Mouse (Mus musculus): ENCODE measurements at regions not wholly inside any gene's neighbourhood (a gene's known extent, or its start where the extent isn't known, plus 50 kb on each side); places are given as distances from the start of the nearest gene placed in this dataset.

- no peak overlapping the region for H3K4me2 ChIP-seq (replicated peaks; ENCODE audit: low read depth, low read length)
- H3K9ac ChIP-seq (ENCODE audit: low read depth, low read length) = no peak overlapping the region
- H3K27ac ChIP-seq (ENCODE audit: low read depth, low read length) = no peak overlapping the region
- WGBS = 88% methylated on average over 8 of the region's 8 CpGs
- no peaks in the 10 kb centered on the region for H3K27me3 ChIP-seq (ENCODE audit: control insufficient read depth, insufficient read depth, low read length)
- ATAC-seq (ENCODE audit: low FRiP score, low TSS enrichment) = no peak
- no peaks in the 10 kb centered on the region for H3K9me3 ChIP-seq (ENCODE audit: control insufficient read depth, low read length)
- no peak overlapping the region for H3K4me3 ChIP-seq (ENCODE audit: low read length)
- H3K4me1 ChIP-seq (ENCODE audit: control insufficient read depth, insufficient read depth, low read length) = no peaks in the 10 kb centered on the region
- no peaks in the 10 kb centered on the region for H3K36me3 ChIP-seq (ENCODE audit: control insufficient read depth, insufficient read depth, low read length)
These were observed 106.7 kb upstream of the Spdl1 start for GRCm38 (mm10) chr11:34940151-34940550.

DNA sequence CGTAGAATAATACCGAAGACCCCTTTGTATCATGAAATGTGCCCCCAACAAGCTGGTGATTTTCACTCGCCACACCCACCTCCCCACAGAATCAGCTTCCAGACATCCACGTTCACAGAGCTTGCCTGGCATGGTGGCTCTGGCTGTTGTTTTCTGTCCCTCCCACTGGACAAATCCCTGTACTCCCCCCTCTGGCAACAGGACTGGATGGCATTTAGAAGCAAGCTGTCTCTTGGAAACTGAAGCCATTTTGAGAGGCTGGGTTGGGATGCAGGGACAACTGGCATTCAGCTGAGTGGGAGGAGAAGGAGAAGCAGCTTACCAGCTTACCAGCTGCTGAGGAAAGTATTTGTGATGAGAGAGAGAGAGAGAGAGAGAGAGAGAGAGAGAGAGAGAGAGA is 105.6 kb upstream of the Spdl1 start:
- H3K4me2 ChIP-seq (replicated peaks; ENCODE audit: low read depth, low read length) = no peak overlapping the region
- no peak overlapping the region for H3K4me3 ChIP-seq (ENCODE audit: low read length)
- no peak overlapping the region for H3K9ac ChIP-seq (ENCODE audit: low read depth, low read length)
- no peak overlapping the region for H3K27ac ChIP-seq (ENCODE audit: low read depth, low read length)
- no peaks in the 10 kb centered on the region for H3K27me3 ChIP-seq (ENCODE audit: control insufficient read depth, insufficient read depth, low read length)
- ATAC-seq (ENCODE audit: low FRiP score, low TSS enrichment) = no peak
- no peaks in the 10 kb centered on the region for H3K9me3 ChIP-seq (ENCODE audit: control insufficient read depth, low read length)
- no peaks in the 10 kb centered on the region for H3K4me1 ChIP-seq (ENCODE audit: control insufficient read depth, insufficient read depth, low read length)
- no peaks in the 10 kb centered on the region for H3K36me3 ChIP-seq (ENCODE audit: control insufficient read depth, insufficient read depth, low read length)
- 82% methylated on average over 4 of the region's 4 CpGs for WGBS

DNA sequence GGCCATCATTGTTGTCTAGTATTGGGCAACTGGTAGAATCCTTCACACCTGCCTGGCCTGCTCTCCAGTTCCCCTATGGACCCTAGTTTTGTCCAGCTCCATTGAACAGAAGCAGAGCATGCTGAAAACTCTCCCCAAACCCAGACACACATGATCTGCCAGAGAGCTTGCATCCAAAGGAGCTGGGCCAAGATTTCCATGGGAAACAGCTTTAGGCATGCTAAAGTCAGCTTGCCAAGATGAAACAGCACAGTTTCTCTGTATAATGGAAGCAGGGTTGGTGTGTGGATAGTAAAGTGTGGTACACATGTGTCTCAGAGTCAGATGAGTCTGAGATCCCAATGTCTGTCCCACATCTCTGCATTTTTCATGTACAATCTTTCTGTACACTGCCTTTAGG is 98.8 kb upstream of the Spdl1 start:
- H3K9ac ChIP-seq (ENCODE audit: low read depth, low read length) = no peak overlapping the region
- no peaks in the 10 kb centered on the region for H3K9me3 ChIP-seq (ENCODE audit: control insufficient read depth, low read length)
- H3K4me1 ChIP-seq (ENCODE audit: control insufficient read depth, insufficient read depth, low read length) = no peaks in the 10 kb centered on the region
- H3K27me3 ChIP-seq (ENCODE audit: control insufficient read depth, insufficient read depth, low read length) = no peaks in the 10 kb centered on the region
- H3K36me3 ChIP-seq (ENCODE audit: control insufficient read depth, insufficient read depth, low read length) = no peaks in the 10 kb centered on the region
- H3K4me2 ChIP-seq (replicated peaks; ENCODE audit: low read depth, low read length) = no peak overlapping the region
- ATAC-seq (ENCODE audit: low FRiP score, low TSS enrichment) = no peak
- H3K4me3 ChIP-seq (ENCODE audit: low read length) = no peak overlapping the region
- H3K27ac ChIP-seq (ENCODE audit: low read depth, low read length) = no peak overlapping the region

DNA sequence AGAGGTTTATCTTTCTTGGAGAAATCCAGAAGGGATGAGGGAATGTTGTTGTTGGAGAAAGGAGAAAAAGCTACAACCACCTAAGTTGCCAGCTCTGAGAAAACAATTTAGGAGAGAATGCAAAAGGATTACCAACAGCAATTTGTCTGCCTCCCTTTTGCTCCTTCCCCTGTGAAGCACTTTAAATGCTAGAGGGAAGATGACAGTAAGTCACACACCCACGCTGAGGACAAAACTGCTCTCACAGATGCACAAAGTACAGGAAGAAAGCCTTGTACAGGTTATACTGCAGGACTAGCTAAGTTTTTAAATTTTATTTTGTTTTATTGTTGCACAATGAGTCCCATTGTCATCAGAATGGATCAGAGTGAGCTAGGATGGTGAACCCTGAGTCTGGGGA is 83.7 kb upstream of the Spdl1 start:
- Histone ChIP-seq H3K4me1 (ENCODE audit: control insufficient read depth, insufficient read depth, low read length) (no peaks in the 10 kb centered on the region), H3K4me3 (ENCODE audit: low read length) (no peak overlapping the region), H3K4me2 (replicated peaks; ENCODE audit: low read depth, low read length) (no peak overlapping the region), H3K27me3 (ENCODE audit: control insufficient read depth, insufficient read depth, low read length) (no peaks in the 10 kb centered on the region), H3K9me3 (ENCODE audit: control insufficient read depth, low read length) (no peaks in the 10 kb centered on the region), H3K9ac (ENCODE audit: low read depth, low read length) (no peak overlapping the region), H3K36me3 (ENCODE audit: control insufficient read depth, insufficient read depth, low read length) (no peaks in the 10 kb centered on the region), H3K27ac (ENCODE audit: low read depth, low read length) (no peak overlapping the region)
- 50% methylated on average over 1 of the region's 1 CpGs for WGBS
- no peak for ATAC-seq (ENCODE audit: low FRiP score, low TSS enrichment)

- no peak overlapping the region for H3K4me3 ChIP-seq (ENCODE audit: low read length)
- no peaks in the 10 kb centered on the region for H3K27me3 ChIP-seq (ENCODE audit: control insufficient read depth, insufficient read depth, low read length)
- peak; percentile 95 for ATAC-seq (ENCODE audit: low FRiP score, low TSS enrichment)
These were observed 76.4 kb upstream of the Spdl1 start for GRCm38 (mm10) chr11:34909841-34910240.

GRCm38 (mm10) chr11:34904271-34904670 is 70.8 kb upstream of the Spdl1 start:
- 13% methylated on average over 4 of the region's 4 CpGs for WGBS
- no peak overlapping the region for H3K27ac ChIP-seq (ENCODE audit: low read depth, low read length)
- no peak overlapping the region for H3K4me2 ChIP-seq (replicated peaks; ENCODE audit: low read depth, low read length)
- H3K4me3 ChIP-seq (ENCODE audit: low read length) = no peak overlapping the region
- no peaks in the 10 kb centered on the region for H3K36me3 ChIP-seq (ENCODE audit: control insufficient read depth, insufficient read depth, low read length)
- H3K27me3 ChIP-seq (ENCODE audit: control insufficient read depth, insufficient read depth, low read length) = no peaks in the 10 kb centered on the region
- H3K4me1 ChIP-seq (ENCODE audit: control insufficient read depth, insufficient read depth, low read length) = no peaks in the 10 kb centered on the region; the same call in 1 of the 2 replicates
- no peak for ATAC-seq (ENCODE audit: low FRiP score, low TSS enrichment)
- H3K9me3 ChIP-seq (ENCODE audit: control insufficient read depth, low read length) = no peaks in the 10 kb centered on the region
- H3K9ac ChIP-seq (ENCODE audit: low read depth, low read length) = no peak overlapping the region

More at GRCm38 (mm10) chr11:34909841-34910240, 76.4 kb upstream of the Spdl1 start:
- H3K27ac ChIP-seq (ENCODE audit: low read depth, low read length) = no peak overlapping the region
- no peak overlapping the region for H3K9ac ChIP-seq (ENCODE audit: low read depth, low read length)
- peaks cover 3% of the 10 kb centered on the region; the same call in 1 of the 2 replicates for H3K4me1 ChIP-seq (ENCODE audit: control insufficient read depth, insufficient read depth, low read length)
- no peaks in the 10 kb centered on the region for H3K9me3 ChIP-seq (ENCODE audit: control insufficient read depth, low read length)
- 14% methylated on average over 5 of the region's 5 CpGs for WGBS
- H3K4me2 ChIP-seq (replicated peaks; ENCODE audit: low read depth, low read length) = no peak overlapping the region
- H3K36me3 ChIP-seq (ENCODE audit: control insufficient read depth, insufficient read depth, low read length) = no peaks in the 10 kb centered on the region

- no peaks in the 10 kb centered on the region for H3K27me3 ChIP-seq (ENCODE audit: control insufficient read depth, insufficient read depth, low read length)
- no peak overlapping the region for H3K4me2 ChIP-seq (replicated peaks; ENCODE audit: low read depth, low read length)
- no peaks in the 10 kb centered on the region for H3K36me3 ChIP-seq (ENCODE audit: control insufficient read depth, insufficient read depth, low read length)
- 0 out of 2 replicates have a peak, but pooled peaks cover 3% of the 10 kb centered on the region for H3K9me3 ChIP-seq (ENCODE audit: control insufficient read depth, low read length)
- ATAC-seq (ENCODE audit: low FRiP score, low TSS enrichment) = no peak
- no peak overlapping the region for H3K9ac ChIP-seq (ENCODE audit: low read depth, low read length)
- no peak overlapping the region for H3K27ac ChIP-seq (ENCODE audit: low read depth, low read length)
- no peak overlapping the region for H3K4me3 ChIP-seq (ENCODE audit: low read length)
- no peaks in the 10 kb centered on the region for H3K4me1 ChIP-seq (ENCODE audit: control insufficient read depth, insufficient read depth, low read length)
- WGBS = 69% methylated on average over 3 of the region's 3 CpGs
These were observed 66.0 kb upstream of the Spdl1 start for GRCm38 (mm10) chr11:34899400-34899799.

DNA sequence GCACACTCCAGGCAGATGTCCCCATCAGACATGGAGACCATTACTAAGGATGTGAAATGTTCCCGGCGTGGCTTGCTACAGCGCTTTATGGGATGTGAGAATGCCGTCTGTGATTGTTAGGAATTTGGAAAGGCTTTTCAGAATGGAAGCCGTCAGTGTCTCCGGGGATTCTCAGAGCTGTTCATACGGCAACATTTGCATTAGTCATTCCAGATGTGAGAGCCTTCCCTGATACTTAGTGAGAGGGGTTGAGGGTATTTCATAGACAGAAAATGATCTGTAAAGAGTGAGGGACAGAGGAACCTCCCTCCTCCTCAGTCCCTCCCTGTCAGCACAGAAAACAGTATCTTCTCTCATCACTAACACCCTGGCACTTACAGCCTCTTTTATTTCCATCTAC is 62.2 kb upstream of the Spdl1 start:
- Histone ChIP-seq H3K36me3 (ENCODE audit: control insufficient read depth, insufficient read depth, low read length) (no peaks in the 10 kb centered on the region), H3K4me1 (ENCODE audit: control insufficient read depth, insufficient read depth, low read length) (no peaks in the 10 kb centered on the region), H3K4me3 (ENCODE audit: low read length) (no peak overlapping the region), H3K9me3 (ENCODE audit: control insufficient read depth, low read length) (0 out of 2 replicates have a peak, but pooled peaks cover 3% of the 10 kb centered on the region), H3K4me2 (replicated peaks; ENCODE audit: low read depth, low read length) (no peak overlapping the region), H3K27me3 (ENCODE audit: control insufficient read depth, insufficient read depth, low read length) (no peaks in the 10 kb centered on the region), H3K9ac (ENCODE audit: low read depth, low read length) (no peak overlapping the region), H3K27ac (ENCODE audit: low read depth, low read length) (no peak overlapping the region)
- no peak for ATAC-seq (ENCODE audit: low FRiP score, low TSS enrichment)
- 80% methylated on average over 7 of the region's 7 CpGs for WGBS

GRCm38 (mm10) chr11:34888374-34889136 is 55.1 kb upstream of the Spdl1 start:
- H3K27ac ChIP-seq (ENCODE audit: low read depth, low read length) = no peak overlapping the region
- no peaks in the 10 kb centered on the region for H3K4me1 ChIP-seq (ENCODE audit: control insufficient read depth, insufficient read depth, low read length)
- H3K9ac ChIP-seq (ENCODE audit: low read depth, low read length) = no peak overlapping the region
- WGBS = 86% methylated on average over 7 of the region's 7 CpGs
- ATAC-seq (ENCODE audit: low FRiP score, low TSS enrichment) = no peak
- no peaks in the 10 kb centered on the region for H3K27me3 ChIP-seq (ENCODE audit: control insufficient read depth, insufficient read depth, low read length)
- H3K9me3 ChIP-seq (ENCODE audit: control insufficient read depth, low read length) = no peaks in the 10 kb centered on the region
- H3K4me3 ChIP-seq (ENCODE audit: low read length) = no peak overlapping the region
- H3K4me2 ChIP-seq (replicated peaks; ENCODE audit: low read depth, low read length) = no peak overlapping the region
- H3K36me3 ChIP-seq (ENCODE audit: control insufficient read depth, insufficient read depth, low read length) = no peaks in the 10 kb centered on the region
